In the genomic region with DNA sequence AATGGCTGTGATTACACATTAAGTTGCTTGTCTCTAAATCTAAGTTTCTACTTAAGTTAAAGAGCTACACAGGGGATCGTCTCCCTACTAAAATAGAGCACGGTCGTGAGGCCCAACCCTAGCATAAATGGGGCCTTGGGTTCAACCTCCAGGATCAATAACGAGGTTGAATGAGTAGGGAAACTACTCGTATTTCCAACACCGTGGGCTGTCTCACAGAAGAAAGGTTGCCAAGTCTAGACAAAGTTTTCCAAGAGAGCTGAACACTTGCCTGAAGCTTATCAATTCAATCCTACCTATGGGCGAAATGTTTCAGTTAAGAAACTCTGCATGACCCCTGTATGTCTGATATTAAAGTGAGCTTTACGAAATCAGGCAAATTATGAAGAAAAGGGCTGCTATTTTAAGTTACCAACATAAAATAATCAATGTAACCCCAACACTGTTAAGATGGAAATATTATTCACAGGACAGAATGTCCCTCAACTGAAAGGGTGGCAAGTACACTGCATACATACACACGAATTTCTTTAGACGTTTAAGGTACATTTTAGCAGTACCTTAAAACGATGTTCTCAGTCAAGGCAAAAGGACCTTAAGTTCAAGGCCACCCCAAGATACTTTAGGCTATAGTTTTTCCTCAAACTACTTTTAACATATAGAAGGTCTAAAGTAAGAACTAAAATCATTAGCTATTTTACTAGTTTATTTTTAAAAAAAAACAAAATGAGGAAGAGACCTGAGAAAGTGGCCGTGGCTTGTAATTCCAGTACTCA, we compare ENCODE assay signal across 8 mouse cellular contexts. TPM values are rescaled to one million over a fixed set of nuclear protein-coding genes. Genes with fewer than 3 reads are reported as not detected.
DNase-seq lines count a peak whose midpoint lies in the region; ATAC-seq and TF ChIP-seq lines count a peak whose summit lies in the region.

No protein-coding gene starts in this region.

- no peak for TF ChIP-seq CTCF in bone marrow macrophage, adult 2 months (IDR thresholded peaks at IDR 0.05; ENCODE audit: low read depth, low read length)

- no peaks in the 10 kb centered on the region for H3K9me3 ChIP-seq in heart, embryonic 14.5 days (ENCODE audit: control insufficient read depth, low read length)
- no peaks in the 10 kb centered on the region for H3K9me3 ChIP-seq in hindbrain, embryonic 14.5 days (ENCODE audit: control insufficient read depth, low read length)
- H3K9me3 ChIP-seq in midbrain, embryonic 12.5 days, result no peaks in the 10 kb centered on the region

- peak overlapping the region; percentile 93 to 98; a peak in 3 of 4 replicates for H3K4me3 ChIP-seq in heart, embryonic 14.5 days (ENCODE audit: control insufficient read depth in 1 of 2, insufficient read depth in 1 of 2, low read depth in 1 of 2, low read length in 2 of 2)
- H3K4me3 ChIP-seq in bone marrow macrophage, adult 2 months (ENCODE audit: insufficient read depth, low read length), result peak overlapping the region; percentile 93
- peak overlapping the region; percentile 89 for H3K4me3 ChIP-seq in hindbrain, embryonic 14.5 days (replicated peaks; ENCODE audit: low read length)
- H3K4me3 ChIP-seq in midbrain, embryonic 12.5 days, result peak overlapping the region; percentile 95

- ATAC-seq in heart, embryonic 14.5 days (ENCODE audit: insufficient number of reproducible peaks, insufficient read depth, low FRiP score, low read depth), result no peak
- no peak for ATAC-seq in hindbrain, embryonic 14.5 days (ENCODE audit: low FRiP score)
- no peak for ATAC-seq in midbrain, embryonic 12.5 days (ENCODE audit: low FRiP score, low read depth)

- peak overlapping the region; percentile 78 for H3K4me2 ChIP-seq in heart, embryonic 14.5 days (ENCODE audit: low read length)
- peak overlapping the region; percentile 83 for H3K4me2 ChIP-seq in hindbrain, embryonic 14.5 days (replicated peaks)
- H3K4me2 ChIP-seq in midbrain, embryonic 12.5 days (replicated peaks), result peak overlapping the region; percentile 87

- no peaks in the 10 kb centered on the region for H3K27me3 ChIP-seq in heart, embryonic 14.5 days (ENCODE audit: control insufficient read depth, insufficient read depth, low read length)
- H3K27me3 ChIP-seq in hindbrain, embryonic 14.5 days (ENCODE audit: control insufficient read depth, insufficient read depth, low read length), result no peaks in the 10 kb centered on the region
- no peaks in the 10 kb centered on the region for H3K27me3 ChIP-seq in midbrain, embryonic 12.5 days

- 32% methylated on average over 12 of the region's 12 CpGs for WGBS in heart, embryonic 14.5 days
- WGBS in hindbrain, embryonic 14.5 days, result 58% methylated on average over 12 of the region's 12 CpGs
- WGBS in midbrain, embryonic 12.5 days, result 56% methylated on average over 12 of the region's 12 CpGs

- peaks cover 0 to 18% of the 10 kb centered on the region in 2 experiments; a peak in 3 of 4 replicates for H3K4me1 ChIP-seq in heart, embryonic 14.5 days (ENCODE audit: control insufficient read depth in 2 of 2, insufficient read depth in 2 of 2, low read length in 2 of 2)
- H3K4me1 ChIP-seq in bone marrow macrophage, adult 2 months (ENCODE audit: control insufficient read depth, insufficient read depth, low read length), result peaks cover 8% of the 10 kb centered on the region
- peaks cover 24% of the 10 kb centered on the region for H3K4me1 ChIP-seq in hindbrain, embryonic 14.5 days (replicated peaks; ENCODE audit: control insufficient read depth, insufficient read depth, low read length)
- H3K4me1 ChIP-seq in midbrain, embryonic 12.5 days, result peaks cover 20% of the 10 kb centered on the region

- H3K36me3 ChIP-seq in heart, embryonic 14.5 days (ENCODE audit: control insufficient read depth, insufficient read depth, low read length), result peaks cover 37% of the 10 kb centered on the region
- peaks cover 32% of the 10 kb centered on the region for H3K36me3 ChIP-seq in hindbrain, embryonic 14.5 days (replicated peaks; ENCODE audit: control insufficient read depth, insufficient read depth)
- H3K36me3 ChIP-seq in midbrain, embryonic 12.5 days, result peaks cover 23% of the 10 kb centered on the region

- 0 out of 4 replicates have a peak overlapping the region, but pooled peaks of 1 of the 2 experiments have one; percentile 93 for H3K27ac ChIP-seq in heart, embryonic 14.5 days (replicated peaks in 1 of 2; ENCODE audit: control insufficient read depth in 1 of 2, insufficient read depth in 1 of 2, low read depth in 2 of 2, low read length in 2 of 2)
- no peak overlapping the region for H3K27ac ChIP-seq in bone marrow macrophage, adult 2 months (ENCODE audit: insufficient read depth, low read depth, low read length)
- no peak overlapping the region for H3K27ac ChIP-seq in hindbrain, embryonic 14.5 days
- H3K27ac ChIP-seq in midbrain, embryonic 12.5 days (replicated peaks), result no peak overlapping the region

- no peak for DNase-seq in heart, adult 18-20 months
- DNase-seq in hindbrain, embryonic 14.5 days (ENCODE audit: low spot score), result no peak
- no peak for DNase-seq in urinary bladder, adult 18-20 months (ENCODE audit: low spot score in 2 of 2)
- DNase-seq in adrenal gland, postnatal 14 days, result no peak
- DNase-seq in adrenal gland, adult (ENCODE audit: inconsistent age in 2 of 2, low spot score in 1 of 2), result no peak

- TF ChIP-seq POLR2A in bone marrow macrophage, adult 2 months (IDR thresholded peaks at IDR 0.05; ENCODE audit: borderline replicate concordance, low read depth, low read length), result no peak

- peak overlapping the region; percentile 98 for H3K9ac ChIP-seq in heart, embryonic 14.5 days (ENCODE audit: low read length)
- peak overlapping the region; percentile 92 for H3K9ac ChIP-seq in hindbrain, embryonic 14.5 days
- H3K9ac ChIP-seq in midbrain, embryonic 12.5 days (replicated peaks), result peak overlapping the region; percentile 95

RNA-seq across cellular contexts. Expression of a gene that starts 1.5 kb away (rescaled TPM):
- polyA plus RNA-seq in heart, embryonic 14.5 days (2014; fragmentation: Nextera tagmentation; extraction: Ambion mirVana), result 149 and 151 TPM in 2 replicates
- 10 to 100 TPM; 46.4 to 55.3 TPM for total RNA-seq in heart, adult 18-20 months (2021)
- 116 and 125 TPM in 2 replicates for polyA plus RNA-seq in bone marrow macrophage, adult 2 months (2012; ENCODE audit: insufficient read depth, insufficient read length, missing spikeins)
- 214 and 224 TPM in 2 replicates for polyA plus RNA-seq in hindbrain, embryonic 14.5 days (2014; fragmentation: Nextera tagmentation; extraction: Ambion mirVana)
- 302 and 320 TPM in 2 replicates for polyA plus RNA-seq in midbrain, embryonic 12.5 days (2016; fragmentation: Nextera tagmentation; extraction: Ambion mirVana)
- 89.7 and 90.7 TPM in 2 replicates for total RNA-seq in adrenal gland, postnatal 14 days (2021)

RNA-seq across cellular contexts. Expression of a gene that starts 9.6 kb away (rescaled TPM):
- polyA plus RNA-seq in heart, embryonic 14.5 days (2014; fragmentation: Nextera tagmentation; extraction: Ambion mirVana), result 19.7 and 21.1 TPM in 2 replicates
- 10 to 100 TPM; 13.1 to 13.2 TPM for total RNA-seq in heart, adult 18-20 months (2021)
- 10.3 and 10.6 TPM in 2 replicates for polyA plus RNA-seq in bone marrow macrophage, adult 2 months (2012; ENCODE audit: insufficient read depth, insufficient read length, missing spikeins)
- polyA plus RNA-seq in hindbrain, embryonic 14.5 days (2014; fragmentation: Nextera tagmentation; extraction: Ambion mirVana), result 20.9 and 21.8 TPM in 2 replicates
- polyA plus RNA-seq in midbrain, embryonic 12.5 days (2016; fragmentation: Nextera tagmentation; extraction: Ambion mirVana), result 24.5 and 26.1 TPM in 2 replicates
- 22.4 and 23.3 TPM in 2 replicates for total RNA-seq in adrenal gland, postnatal 14 days (2021)

RNA-seq across cellular contexts. Expression of a gene that starts 20.1 kb away (rescaled TPM):
- 22.2 and 23.8 TPM in 2 replicates for polyA plus RNA-seq in heart, embryonic 14.5 days (2014; fragmentation: Nextera tagmentation; extraction: Ambion mirVana)
- total RNA-seq in heart, adult 18-20 months (2021), result 10 to 100 TPM; 14.2 to 16.0 TPM
- polyA plus RNA-seq in bone marrow macrophage, adult 2 months (2012; ENCODE audit: insufficient read depth, insufficient read length, missing spikeins), result 23.1 and 24.4 TPM in 2 replicates
- 49.1 and 54.7 TPM in 2 replicates for polyA plus RNA-seq in hindbrain, embryonic 14.5 days (2014; fragmentation: Nextera tagmentation; extraction: Ambion mirVana)
- polyA plus RNA-seq in midbrain, embryonic 12.5 days (2016; fragmentation: Nextera tagmentation; extraction: Ambion mirVana), result 52.6 and 56.5 TPM in 2 replicates
- total RNA-seq in adrenal gland, postnatal 14 days (2021), result 22.5 and 25.9 TPM in 2 replicates

RNA-seq across cellular contexts. Expression of a gene that starts 54.4 kb away (rescaled TPM):
- 12.6 and 13.8 TPM in 2 replicates for polyA plus RNA-seq in heart, embryonic 14.5 days (2014; fragmentation: Nextera tagmentation; extraction: Ambion mirVana)
- 10 to 100 TPM; 12.3 to 12.5 TPM for total RNA-seq in heart, adult 18-20 months (2021)
- polyA plus RNA-seq in bone marrow macrophage, adult 2 months (2012; ENCODE audit: insufficient read depth, insufficient read length, missing spikeins), result 13.4 and 13.9 TPM in 2 replicates
- polyA plus RNA-seq in hindbrain, embryonic 14.5 days (2014; fragmentation: Nextera tagmentation; extraction: Ambion mirVana), result 24.8 and 26.0 TPM in 2 replicates
- 21.5 and 21.6 TPM in 2 replicates for polyA plus RNA-seq in midbrain, embryonic 12.5 days (2016; fragmentation: Nextera tagmentation; extraction: Ambion mirVana)
- total RNA-seq in adrenal gland, postnatal 14 days (2021), result 19.4 and 19.9 TPM in 2 replicates
